Mouse (Mus musculus) lung, adult 2 months (tissue): ENCODE results near the gene Olfr578. TPM values are rescaled to one million over a fixed set of nuclear protein-coding genes. Genes with fewer than 3 reads are reported as not detected.

Source experiments
- DNase-seq: peaks from one replicate; pipeline ENCODE4 v3.0.0; 2022
- H3K4me1 ChIP-seq: fragments of 200-500 bp; 2 replicates; pipeline ENCODE4 v1.6.1; 2011; ENCODE audit warnings: low read length; ENCODE audit not compliant: control insufficient read depth, insufficient read depth
- H3K4me3 ChIP-seq: fragments of 200-500 bp; replicated peaks from 2 replicates; pipeline ENCODE3; 2011; ENCODE audit warnings: low read depth, mild to moderate bottlenecking, control low read depth, low read length; ENCODE audit errors: extremely low read depth
- CTCF ChIP-seq: fragments of 200-500 bp; IDR thresholded peaks from 2 replicates; pipeline ENCODE4 v1.5.1; 2011; ENCODE audit warnings: mild to moderate bottlenecking, low read length, control low read depth; ENCODE audit not compliant: insufficient read depth
- POLR2A ChIP-seq: fragments of 200-500 bp; IDR thresholded peaks from 2 replicates; pipeline ENCODE4 v1.6.1; 2011; ENCODE audit warnings: low read depth, mild to moderate bottlenecking, control low read depth, low read length, borderline replicate concordance; ENCODE audit errors: extremely low read depth
- WGBS: fragments of 180-500 bp; shearing (Covaris S2); methylation state at CpG from one replicate; pipeline ENCODE4 v1.1.7; 2018; 5-methylcytosine and 5-hydroxymethylcytosine counted together
- polyA plus RNA-seq: library from polyadenylated mRNA; depleted of rRNA; stranded (reverse); fragments of >200 nt; gene quantifications from 2 replicates; pipeline ENCODE4 v1.2.3, GENCODE M21; 2012; rRNA removed

The Olfr578 gene
- not detected in 2 replicates for polyA plus RNA-seq

- no peaks in the 10 kb centered on the region for H3K4me1 ChIP-seq
- no peak within 1 kb of the TSS for H3K4me3 ChIP-seq
- TF ChIP-seq CTCF (no peak), POLR2A (no peak)
- no peak for DNase-seq
- 56% methylated on average over 3 of the region's 3 CpGs for WGBS
These were observed at the start of gene Olfr578 for GRCm38 (mm10) chr7:102989224-102989623. Olfr578 (minus strand) TSS chr7:102989324.

GRCm38 (mm10) chr7:103037724-103038123 is 48.6 kb upstream of the Olfr578 start, which contains the start of gene Olfr582:
Olfr582 (plus strand) TSS chr7:103038024.
- DNase-seq: no peak
- TF ChIP-seq CTCF (no peak), POLR2A (no peak)
- H3K4me3 ChIP-seq: no peak within 1 kb of the TSS
- no peaks in the 10 kb centered on the region for H3K4me1 ChIP-seq

- TF ChIP-seq POLR2A (no peak), CTCF (no peak)
- Histone ChIP-seq H3K4me3 (no peak within 1 kb of the TSS), H3K4me1 (no peaks in the 10 kb centered on the region)
- no peak for DNase-seq
- 67% methylated on average over 2 of the region's 2 CpGs for WGBS
These were observed 13.3 kb downstream of the Olfr578 start, which contains the start of gene Olfr577 for GRCm38 (mm10) chr7:102975843-102976242. Olfr577 (minus strand) TSS chr7:102975943.

GRCm38 (mm10) chr7:102974399-102974798 is 14.7 kb downstream of the Olfr578 start:
- no peak overlapping the region for H3K4me3 ChIP-seq
- TF ChIP-seq POLR2A (no peak), CTCF (no peak)
- DNase-seq: no peak
- WGBS: 26% methylated on average over 1 of the region's 1 CpGs
- H3K4me1 ChIP-seq: no peaks in the 10 kb centered on the region

GRCm38 (mm10) chr7:102962360-102962759 is 26.8 kb downstream of the Olfr578 start, which contains the start of gene Olfr576:
Olfr576 (plus strand) TSS chr7:102962660.
- Histone ChIP-seq H3K4me3 (no peak within 1 kb of the TSS), H3K4me1 (no peaks in the 10 kb centered on the region; the same call in 1 of the 2 replicates)
- WGBS: 14% methylated on average over 2 of the region's 2 CpGs
- no peak for DNase-seq
- no peak for TF ChIP-seq POLR2A

GRCm38 (mm10) chr7:102958593-102958992 is 30.5 kb downstream of the Olfr578 start, which contains the start of gene Olfr575:
Olfr575 (minus strand) TSS chr7:102958775.
- no peaks in the 10 kb centered on the region for H3K4me1 ChIP-seq
- 23% methylated on average over 1 of the region's 1 CpGs for WGBS
- DNase-seq: no peak
- no peak within 1 kb of the TSS for H3K4me3 ChIP-seq
- TF ChIP-seq POLR2A: no peak
- no peak for TF ChIP-seq CTCF

GRCm38 (mm10) chr7:102958137-102958536 is 31.0 kb downstream of the Olfr578 start:
- Histone ChIP-seq H3K4me1 (no peaks in the 10 kb centered on the region), H3K4me3 (no peak overlapping the region)
- 50% methylated on average over 3 of the region's 3 CpGs for WGBS
- DNase-seq: no peak
- TF ChIP-seq CTCF (no peak), POLR2A (no peak)

- no peak for TF ChIP-seq POLR2A
- TF ChIP-seq CTCF: no peak
- no peaks in the 10 kb centered on the region for H3K4me1 ChIP-seq
- WGBS: 53% methylated on average over 1 of the region's 1 CpGs
- DNase-seq: no peak
- no peak overlapping the region for H3K4me3 ChIP-seq
These were observed 38.4 kb downstream of the Olfr578 start for GRCm38 (mm10) chr7:102950732-102951131.

GRCm38 (mm10) chr7:102948167-102948566 is 41.0 kb downstream of the Olfr578 start, which contains the start of gene Olfr574:
Olfr574 (plus strand) TSS chr7:102948467.
- no peaks in the 10 kb centered on the region for H3K4me1 ChIP-seq
- 83% methylated on average over 1 of the region's 1 CpGs for WGBS
- H3K4me3 ChIP-seq: no peak within 1 kb of the TSS
- DNase-seq: no peak
- TF ChIP-seq POLR2A (no peak), CTCF (no peak)

GRCm38 (mm10) chr7:102943417-102943816 is 45.7 kb downstream of the Olfr578 start:
- H3K4me1 ChIP-seq: no peaks in the 10 kb centered on the region
- no peak overlapping the region for H3K4me3 ChIP-seq
- TF ChIP-seq POLR2A (no peak), CTCF (no peak)
- 79% methylated on average over 1 of the region's 1 CpGs for WGBS
- DNase-seq: no peak
